Mouse (Mus musculus) monocyte, adult 2 months (primary cell): ENCODE results near the gene Mlh3.
"Not testable (repeated sequence)": the region's sequence is repeated elsewhere in the genome, so short reads cannot be mapped to it uniquely, and the experiment has no call there.

Source experiments
- DNase-seq, 2 experiments: peaks; one replicate each; pipeline ENCODE4 v3.0.0; 2022; ENCODE audit warnings: low spot score in 2 of 2, low read depth in 1 of 2

The Mlh3 gene

DNA sequence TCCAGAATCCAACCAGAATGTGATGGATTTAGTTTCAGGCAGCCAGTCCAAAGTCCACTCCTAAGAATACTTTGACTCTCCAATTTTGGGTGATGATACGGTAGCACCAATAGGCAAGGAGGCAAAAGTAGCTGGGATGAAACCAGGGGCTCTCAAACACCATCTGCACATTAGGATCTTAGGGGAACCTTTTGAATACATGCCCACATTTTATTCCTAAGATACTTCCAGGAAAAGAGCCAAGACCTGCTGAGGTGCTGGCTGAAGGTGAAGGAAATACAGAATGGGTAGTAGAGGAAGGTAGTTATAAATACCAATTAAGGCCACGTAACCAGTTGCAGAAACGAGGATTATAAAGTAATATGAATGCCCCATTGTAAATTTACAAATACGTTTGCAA, 11.4 kb upstream of the Mlh3 start:
- not testable (repeated sequence) for DNase-seq

GRCm38 (mm10) chr12:85280845-85281651, 10.6 kb upstream of the Mlh3 start:
- no peak for DNase-seq

- DNase-seq, result peak; percentile 92 to 94
These were observed 9.9 kb upstream of the Mlh3 start for GRCm38 (mm10) chr12:85280105-85280844.

DNA sequence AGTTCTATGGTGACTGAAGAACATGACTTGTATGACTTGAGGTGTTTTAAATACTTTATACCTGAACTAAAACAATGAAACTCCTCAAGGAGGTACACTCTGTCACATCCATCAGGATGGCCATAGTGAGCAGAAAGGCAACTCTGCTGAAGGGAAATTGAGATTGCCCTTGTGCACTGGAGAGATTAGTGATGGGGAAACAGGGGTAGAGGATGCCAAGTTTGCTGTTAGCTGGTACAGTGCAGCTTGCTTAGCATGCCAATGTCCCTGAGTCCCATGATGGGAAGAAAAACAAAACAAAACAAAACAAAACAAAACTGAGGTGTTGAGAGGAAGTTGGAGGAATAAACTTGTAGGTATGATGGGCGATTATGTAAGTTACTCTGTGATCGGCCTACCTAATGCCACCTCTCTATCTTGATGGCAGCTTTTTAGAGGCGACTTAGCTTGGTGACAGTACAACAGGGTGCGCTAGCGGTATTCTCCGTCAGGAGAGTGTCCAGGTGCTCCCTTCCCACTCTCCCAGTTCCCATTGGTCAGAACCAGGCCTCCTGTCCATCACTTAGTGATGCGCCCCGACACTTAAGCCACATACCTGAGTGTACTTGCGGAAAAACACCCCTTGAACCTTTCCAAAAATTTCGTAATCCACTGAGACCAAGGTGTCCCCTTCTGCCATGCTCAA, 9.1 kb upstream of the Mlh3 start:
- no peak for DNase-seq

DNA sequence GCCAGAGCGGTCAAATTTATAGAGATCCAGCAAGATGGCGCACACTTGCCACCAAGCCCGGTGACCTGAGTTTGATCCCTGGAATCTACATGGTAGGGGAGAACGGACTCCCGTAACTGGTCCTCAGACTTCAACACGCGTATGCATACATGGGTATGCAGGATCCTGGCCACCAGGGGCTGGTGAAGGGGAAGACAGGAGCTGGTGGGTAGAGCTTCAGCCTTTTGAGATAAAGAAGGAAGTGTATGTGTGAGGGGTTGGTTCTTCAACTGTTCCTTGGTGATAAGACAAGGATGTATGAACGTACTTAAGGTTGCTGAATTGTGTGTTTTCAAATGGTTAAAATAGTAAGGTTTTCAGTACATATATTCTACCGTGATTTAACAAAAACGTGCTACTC, 8.5 kb upstream of the Mlh3 start:
- no peak for DNase-seq

DNA sequence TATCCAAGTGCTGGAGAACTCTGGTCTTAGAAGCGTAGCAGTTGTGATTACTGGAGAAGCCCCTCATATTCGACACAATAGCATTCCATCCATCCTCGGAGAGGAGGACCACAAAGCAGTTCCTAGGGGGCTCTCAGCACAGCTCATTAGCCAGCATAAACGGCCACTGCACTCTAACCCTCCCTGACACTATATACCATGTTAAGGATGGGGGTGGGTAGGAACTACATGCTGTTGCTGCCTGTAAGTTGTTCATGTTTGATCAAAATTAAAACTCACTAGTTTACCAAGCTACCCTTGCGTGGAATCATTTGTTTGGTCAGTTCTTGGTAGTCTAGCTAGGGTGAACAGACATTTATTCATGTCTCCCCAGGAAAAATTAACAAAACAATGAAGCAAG, 5.9 kb upstream of the Mlh3 start:
- DNase-seq, result no peak

DNA sequence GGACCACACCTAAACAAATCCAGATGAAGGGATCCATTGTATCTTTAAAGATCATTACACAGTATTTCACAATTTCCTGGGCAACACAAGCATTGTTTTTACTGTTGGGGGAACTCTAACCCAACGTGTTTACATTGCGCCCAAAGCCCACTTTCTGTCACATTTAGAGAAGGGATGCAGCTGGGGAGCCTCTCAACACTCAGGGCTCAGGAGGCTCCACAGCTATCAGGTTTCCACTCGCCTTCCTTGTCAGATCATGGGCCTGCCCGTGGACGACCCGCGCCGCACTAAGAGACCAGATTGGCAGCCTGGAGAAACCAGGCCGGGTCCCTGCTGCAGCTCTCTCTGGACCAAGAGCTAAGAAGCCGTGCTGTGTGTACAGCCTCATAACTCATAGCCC, 3.1 kb upstream of the Mlh3 start:
- no peak for DNase-seq

DNA sequence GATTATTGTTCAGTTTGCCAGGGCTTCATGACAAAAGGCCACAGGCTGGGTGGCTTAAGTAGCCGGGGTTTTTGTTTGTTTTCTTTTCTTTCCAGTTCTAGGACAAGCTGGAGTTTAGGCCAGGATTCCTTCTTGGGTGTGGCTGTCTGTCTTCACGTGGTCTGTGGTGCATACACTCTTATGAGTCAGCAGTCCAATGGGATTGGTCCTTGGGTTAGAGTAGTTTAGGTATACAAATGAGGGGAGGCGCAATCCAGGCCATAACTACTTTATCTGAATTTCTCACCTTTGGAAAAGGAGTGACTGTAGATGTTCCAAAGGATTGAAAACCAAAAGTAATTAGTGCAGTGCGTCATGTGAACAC, 1.4 kb upstream of the Mlh3 start:
- DNase-seq, result no peak

DNA sequence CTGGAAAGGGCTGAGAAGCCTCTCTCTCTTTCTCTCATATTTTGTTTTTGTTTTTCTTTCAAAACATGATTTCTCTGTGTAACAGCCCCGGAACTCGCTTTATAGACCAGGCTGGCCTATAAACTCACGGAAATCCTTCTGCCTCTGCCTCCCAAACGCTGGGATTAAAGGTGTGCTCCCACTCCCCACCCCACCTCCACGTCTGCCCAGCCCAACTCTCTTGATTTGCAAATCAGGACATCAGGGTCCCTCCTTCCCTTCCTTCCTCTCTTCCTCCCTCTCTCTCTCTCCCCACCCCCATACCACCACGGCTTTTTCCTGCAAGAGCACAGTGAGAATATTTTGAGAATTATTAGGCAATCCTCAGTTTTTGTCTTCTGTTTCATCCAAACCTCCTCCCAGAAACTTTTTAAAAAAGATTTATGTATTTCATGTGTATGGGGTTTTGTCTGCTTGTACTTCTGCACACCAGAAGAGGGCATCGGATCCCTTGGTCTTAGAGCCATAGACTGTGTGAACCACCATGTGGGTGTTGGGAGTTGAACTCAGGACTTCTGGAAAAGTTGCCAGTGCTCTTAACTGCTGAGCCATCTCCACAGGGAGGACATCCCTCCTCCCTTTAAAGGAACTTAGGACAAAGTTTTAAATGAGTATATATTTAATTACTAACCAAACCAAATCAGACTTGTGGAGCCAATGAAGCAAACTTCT, 888 bp upstream of the Mlh3 start:
- no peak for DNase-seq

- no peak for DNase-seq
These were observed 578 bp downstream of the Mlh3 start for GRCm38 (mm10) chr12:85269821-85270220.

DNA sequence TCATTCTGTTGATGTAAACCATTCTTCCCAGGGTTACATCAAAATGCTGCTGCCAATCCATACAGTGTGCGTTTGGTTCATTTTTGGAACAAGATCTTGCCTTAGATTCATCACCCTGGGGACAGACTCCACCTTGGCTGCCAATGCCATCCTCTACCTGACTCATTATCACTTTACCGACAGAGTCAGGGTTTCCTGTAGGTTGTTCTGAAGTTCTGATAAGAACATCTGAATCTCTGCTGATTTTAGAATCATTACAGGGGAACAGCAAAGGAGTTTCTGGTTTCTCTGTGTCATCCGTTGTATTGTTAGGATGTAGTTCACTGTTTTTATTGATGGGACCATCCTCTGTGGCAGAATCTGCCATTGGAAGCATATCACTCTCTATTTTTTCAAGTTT, 4.2 kb downstream of the Mlh3 start:
- DNase-seq, result no peak

- no peak for DNase-seq
These were observed 5.5 kb downstream of the Mlh3 start for GRCm38 (mm10) chr12:85264940-85265339.

DNA sequence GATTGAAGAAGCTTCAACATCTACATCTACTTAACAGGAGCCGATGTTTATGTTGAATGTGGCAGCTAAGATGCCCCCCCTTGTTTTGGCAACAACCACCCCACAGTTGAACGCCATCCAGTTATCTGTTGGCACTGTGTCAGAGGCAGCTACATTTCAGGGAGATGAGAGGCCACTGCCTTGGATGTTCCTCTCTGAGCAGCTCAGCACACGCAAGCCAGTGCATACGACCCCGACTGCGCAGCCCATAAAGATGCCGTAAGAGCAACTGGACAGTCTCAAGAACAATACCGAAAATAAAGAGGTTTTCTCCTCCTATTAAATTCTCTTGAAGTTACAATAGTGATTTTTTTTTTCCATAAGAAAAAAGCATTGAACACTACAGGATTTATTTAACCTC, 5.9 kb downstream of the Mlh3 start:
- DNase-seq, result no peak

GRCm38 (mm10) chr12:85263190-85263589, 7.2 kb downstream of the Mlh3 start:
- no peak for DNase-seq

GRCm38 (mm10) chr12:85262489-85262888, 7.9 kb downstream of the Mlh3 start:
- DNase-seq, result no peak

GRCm38 (mm10) chr12:85257008-85257639, 13.3 kb downstream of the Mlh3 start:
- DNase-seq, result peak in 1 of 2 experiments; percentile 24

DNA sequence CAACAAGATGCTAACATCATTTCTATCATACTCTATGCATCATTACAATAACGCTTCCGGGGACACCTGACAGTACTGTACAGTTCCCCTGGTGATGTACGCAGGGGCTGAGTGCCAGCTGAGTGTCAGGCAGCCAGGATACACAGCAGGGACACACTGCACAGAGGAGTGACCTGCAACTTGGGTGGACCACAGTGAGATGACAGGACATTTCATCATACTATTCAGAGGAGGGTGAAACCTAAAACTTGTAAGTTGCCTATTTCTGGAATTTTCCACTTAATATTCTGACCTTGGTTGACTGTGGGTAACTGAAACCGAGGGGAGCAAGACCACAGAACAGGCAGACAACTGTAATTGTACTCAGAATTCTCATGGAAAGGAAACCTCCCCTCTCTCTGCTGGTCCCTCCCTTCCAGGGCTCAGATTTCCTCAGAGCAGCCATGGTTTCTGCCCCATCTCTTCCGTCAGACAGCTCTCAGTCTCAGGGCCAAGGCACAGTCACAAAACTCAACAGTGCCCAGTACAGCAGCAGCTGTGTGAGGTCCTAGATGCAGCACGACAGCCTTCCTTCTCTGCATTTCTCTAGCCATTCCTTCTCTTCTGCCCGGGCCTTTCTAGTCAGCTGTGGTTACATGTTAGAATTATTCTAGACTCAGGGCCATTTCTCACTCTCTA, 14.2 kb downstream of the Mlh3 start:
- no peak for DNase-seq

DNA sequence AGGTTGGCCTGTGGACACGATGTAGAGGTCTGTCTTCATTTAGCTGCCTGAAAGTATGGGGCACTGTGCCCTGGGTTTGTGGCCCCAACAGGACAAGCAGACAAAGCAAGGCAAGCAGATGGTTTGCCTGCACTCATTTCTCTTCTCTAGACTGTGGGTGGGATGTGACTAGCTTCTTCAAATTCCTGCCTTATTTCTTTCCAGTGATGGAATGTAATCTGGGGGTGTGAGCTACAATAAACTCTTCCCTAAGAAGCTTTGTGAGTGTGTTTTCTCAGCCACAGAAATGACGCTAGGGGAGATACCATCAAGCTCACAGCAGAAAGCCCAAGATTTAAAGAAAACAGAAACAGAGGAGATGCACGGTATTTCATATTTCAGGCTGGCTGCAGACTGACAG, 18.3 kb downstream of the Mlh3 start:
- DNase-seq, result no peak

- no peak for DNase-seq
These were observed 32.8 kb downstream of the Mlh3 start for GRCm38 (mm10) chr12:85237553-85237952.
